Mouse (Mus musculus): Measurements from ENCODE around the gene Faf2. TPM values are rescaled to one million over a fixed set of nuclear protein-coding genes. Genes with fewer than 3 reads are reported as not detected.

Faf2 gene
- polyA plus RNA-seq, 1 experiment from 2014 or later: 80.1 TPM

Small RNA genes lying within 50 kb of the gene (microRNA-seq; reads per million reads assigned to microRNA genes)
- not detected for gene Gm24195

Other genes starting within 250 kb of the Faf2 start
- 189 and 193 TPM in 2 replicates for gene Thoc3, start 152.9 kb upstream of the Faf2 start, polyA plus RNA-seq (2016; fragmentation: Nextera tagmentation; extraction: Ambion mirVana)
- 14.3 and 16.4 TPM in 2 replicates for gene Simc1, start 118.0 kb upstream of the Faf2 start, polyA plus RNA-seq (2016; fragmentation: Nextera tagmentation; extraction: Ambion mirVana)
- 201 and 202 TPM in 2 replicates for gene 4833439L19Rik, start 56.3 kb upstream of the Faf2 start, polyA plus RNA-seq (2016; fragmentation: Nextera tagmentation; extraction: Ambion mirVana)
- 23.3 and 26.5 TPM in 2 replicates for gene Arl10, start 46.8 kb upstream of the Faf2 start, polyA plus RNA-seq (2016; fragmentation: Nextera tagmentation; extraction: Ambion mirVana)
- gene Nop16, start 31.7 kb upstream of the Faf2 start, polyA plus RNA-seq (2016; fragmentation: Nextera tagmentation; extraction: Ambion mirVana): 99.8 and 111 TPM in 2 replicates
- gene Higd2a, start 31.6 kb upstream of the Faf2 start, polyA plus RNA-seq (2016; fragmentation: Nextera tagmentation; extraction: Ambion mirVana): 143 and 144 TPM in 2 replicates
- gene Cltb, start 10.4 kb upstream of the Faf2 start, polyA plus RNA-seq (2016; fragmentation: Nextera tagmentation; extraction: Ambion mirVana): 12.4 and 15.3 TPM in 2 replicates
- 88.6 and 106 TPM in 2 replicates for gene Rnf44, start 72.1 kb downstream of the Faf2 start, polyA plus RNA-seq (2016; fragmentation: Nextera tagmentation; extraction: Ambion mirVana)
- gene Cdhr2, start 79.7 kb downstream of the Faf2 start, polyA plus RNA-seq (2016; fragmentation: Nextera tagmentation; extraction: Ambion mirVana): 0.04 TPM in 1 of 2 replicates, not detected in the other
- gene Gprin1, start 128.1 kb downstream of the Faf2 start, polyA plus RNA-seq (2016; fragmentation: Nextera tagmentation; extraction: Ambion mirVana): 0.56 and 0.57 TPM in 2 replicates
- gene Sncb, start 144.8 kb downstream of the Faf2 start, polyA plus RNA-seq (2016; fragmentation: Nextera tagmentation; extraction: Ambion mirVana): 1.1 and 1.8 TPM in 2 replicates
- not detected in 2 replicates for gene Eif4e1b, start 162.2 kb downstream of the Faf2 start, polyA plus RNA-seq (2016; fragmentation: Nextera tagmentation; extraction: Ambion mirVana)
- gene Tspan17, start 167.6 kb downstream of the Faf2 start, polyA plus RNA-seq (2016; fragmentation: Nextera tagmentation; extraction: Ambion mirVana): 7.9 and 9.5 TPM in 2 replicates

Measured in forebrain, embryonic 10.5 days (tissue).